Mouse (Mus musculus): ENCODE results near the gene Lias. TPM values are rescaled to one million over a fixed set of nuclear protein-coding genes. Genes with fewer than 3 reads are reported as not detected.

The Lias gene
- polyA plus RNA-seq, 1 experiment, result 6.4 TPM

- H3K4me3 ChIP-seq (ENCODE audit: extremely low read depth, insufficient read depth, insufficient read length), result peak within 1 kb of the TSS; percentile 99
- H3K36me3 ChIP-seq (ENCODE audit: control insufficient read depth, insufficient read depth, low read length), result no peaks in the 10 kb centered on the region
- under 1% methylated on average over 50 of the region's 51 CpGs for WGBS
- H3K27ac ChIP-seq (ENCODE audit: insufficient read depth, low read length), result peak within 1 kb of the TSS; percentile 81
- peak; percentile 86 to 96 for DNase-seq (ENCODE audit: low read depth in 1 of 2, low spot score in 2 of 2)
- H3K4me1 ChIP-seq (ENCODE audit: control insufficient read depth, insufficient read depth, insufficient read length), result peaks cover 2% of the 10 kb centered on the region; the same call in 1 of the 2 replicates
- H3K27me3 ChIP-seq (ENCODE audit: control insufficient read depth, insufficient read depth, low read length), result no peaks in the 10 kb centered on the region
- TF ChIP-seq POLR2A (IDR thresholded peaks at IDR 0.05; ENCODE audit: low read depth, low read length) (peak; percentile 90), CTCF (IDR thresholded peaks at IDR 0.05; ENCODE audit: extremely low read depth, insufficient read depth, insufficient read length, insufficient replicate concordance) (0 out of 2 replicates have a peak, but pooled peaks have one; percentile 3)
Observed at GRCm38 (mm10) chr5:65435806-65436561, 44.7 kb downstream of the Lias start, which contains the start of gene Ugdh. Gene Ugdh (minus strand): TSS chr5:65435949.

- no peak for DNase-seq (ENCODE audit: low read depth in 1 of 2, low spot score in 2 of 2)
- H3K36me3 ChIP-seq (ENCODE audit: control insufficient read depth, insufficient read depth, low read length), result no peaks in the 10 kb centered on the region; the same call in 1 of the 2 replicates
- no peaks in the 10 kb centered on the region for H3K27me3 ChIP-seq (ENCODE audit: control insufficient read depth, insufficient read depth, low read length)
- no peak for TF ChIP-seq POLR2A (IDR thresholded peaks at IDR 0.05; ENCODE audit: low read depth, low read length)
- TF ChIP-seq CTCF (IDR thresholded peaks at IDR 0.05; ENCODE audit: extremely low read depth, insufficient read depth, insufficient read length, insufficient replicate concordance), result no peak
- H3K27ac ChIP-seq (ENCODE audit: insufficient read depth, low read length), result no peak overlapping the region
- peaks cover 2% of the 10 kb centered on the region; the same call in 1 of the 2 replicates for H3K4me1 ChIP-seq (ENCODE audit: control insufficient read depth, insufficient read depth, insufficient read length)
- H3K4me3 ChIP-seq (ENCODE audit: extremely low read depth, insufficient read depth, insufficient read length), result no peak overlapping the region
Observed at GRCm38 (mm10) chr5:65438041-65438440, 46.7 kb downstream of the Lias start.

- TF ChIP-seq CTCF (IDR thresholded peaks at IDR 0.05; ENCODE audit: extremely low read depth, insufficient read depth, insufficient read length, insufficient replicate concordance) (no peak), POLR2A (IDR thresholded peaks at IDR 0.05; ENCODE audit: low read depth, low read length) (no peak)
- H3K27me3 ChIP-seq (ENCODE audit: control insufficient read depth, insufficient read depth, low read length), result no peaks in the 10 kb centered on the region
- WGBS, result 71% methylated on average over 2 of the region's 6 CpGs
- H3K27ac ChIP-seq (ENCODE audit: insufficient read depth, low read length), result no peak overlapping the region
- no peak for DNase-seq (ENCODE audit: low read depth in 1 of 2, low spot score in 2 of 2)
- H3K36me3 ChIP-seq (ENCODE audit: control insufficient read depth, insufficient read depth, low read length), result peaks cover 18% of the 10 kb centered on the region
- H3K4me1 ChIP-seq (ENCODE audit: control insufficient read depth, insufficient read depth, insufficient read length), result no peaks in the 10 kb centered on the region
- H3K4me3 ChIP-seq (ENCODE audit: extremely low read depth, insufficient read depth, insufficient read length), result no peak overlapping the region
Observed at GRCm38 (mm10) chr5:65444981-65445380, 53.7 kb downstream of the Lias start.

- H3K27me3 ChIP-seq (ENCODE audit: control insufficient read depth, insufficient read depth, low read length), result no peaks in the 10 kb centered on the region
- H3K4me3 ChIP-seq (ENCODE audit: extremely low read depth, insufficient read depth, insufficient read length), result no peak overlapping the region
- WGBS, result 92% methylated on average over 2 of the region's 2 CpGs
- peaks cover 22% of the 10 kb centered on the region for H3K36me3 ChIP-seq (ENCODE audit: control insufficient read depth, insufficient read depth, low read length)
- no peaks in the 10 kb centered on the region for H3K4me1 ChIP-seq (ENCODE audit: control insufficient read depth, insufficient read depth, insufficient read length)
- no peak for DNase-seq (ENCODE audit: low read depth in 1 of 2, low spot score in 2 of 2)
- TF ChIP-seq POLR2A (IDR thresholded peaks at IDR 0.05; ENCODE audit: low read depth, low read length) (no peak), CTCF (IDR thresholded peaks at IDR 0.05; ENCODE audit: extremely low read depth, insufficient read depth, insufficient read length, insufficient replicate concordance) (no peak)
- no peak overlapping the region for H3K27ac ChIP-seq (ENCODE audit: insufficient read depth, low read length)
Observed at GRCm38 (mm10) chr5:65446756-65447155, 55.5 kb downstream of the Lias start.

GRCm38 (mm10) chr5:65447826-65448225 lies 56.5 kb downstream of the Lias start:
- Histone ChIP-seq H3K27ac (ENCODE audit: insufficient read depth, low read length) (no peak overlapping the region), H3K4me1 (ENCODE audit: control insufficient read depth, insufficient read depth, insufficient read length) (no peaks in the 10 kb centered on the region), H3K4me3 (ENCODE audit: extremely low read depth, insufficient read depth, insufficient read length) (no peak overlapping the region), H3K36me3 (ENCODE audit: control insufficient read depth, insufficient read depth, low read length) (peaks cover 25% of the 10 kb centered on the region), H3K27me3 (ENCODE audit: control insufficient read depth, insufficient read depth, low read length) (no peaks in the 10 kb centered on the region)
- WGBS, result 89% methylated on average over 2 of the region's 2 CpGs
- no peak for DNase-seq (ENCODE audit: low read depth in 1 of 2, low spot score in 2 of 2)
- TF ChIP-seq POLR2A (IDR thresholded peaks at IDR 0.05; ENCODE audit: low read depth, low read length), result no peak
- no peak for TF ChIP-seq CTCF (IDR thresholded peaks at IDR 0.05; ENCODE audit: extremely low read depth, insufficient read depth, insufficient read length, insufficient replicate concordance)

GRCm38 (mm10) chr5:65448941-65449340 lies 57.6 kb downstream of the Lias start:
- peaks cover 26% of the 10 kb centered on the region for H3K36me3 ChIP-seq (ENCODE audit: control insufficient read depth, insufficient read depth, low read length)
- no peak overlapping the region for H3K4me3 ChIP-seq (ENCODE audit: extremely low read depth, insufficient read depth, insufficient read length)
- H3K27me3 ChIP-seq (ENCODE audit: control insufficient read depth, insufficient read depth, low read length), result no peaks in the 10 kb centered on the region
- H3K27ac ChIP-seq (ENCODE audit: insufficient read depth, low read length), result no peak overlapping the region
- H3K4me1 ChIP-seq (ENCODE audit: control insufficient read depth, insufficient read depth, insufficient read length), result no peaks in the 10 kb centered on the region
- no peak for DNase-seq (ENCODE audit: low read depth in 1 of 2, low spot score in 2 of 2)
- TF ChIP-seq POLR2A (IDR thresholded peaks at IDR 0.05; ENCODE audit: low read depth, low read length) (no peak), CTCF (IDR thresholded peaks at IDR 0.05; ENCODE audit: extremely low read depth, insufficient read depth, insufficient read length, insufficient replicate concordance) (no peak)
- WGBS, result 92% methylated on average over 4 of the region's 4 CpGs

- DNase-seq (ENCODE audit: low read depth in 1 of 2, low spot score in 2 of 2), result no peak
- Histone ChIP-seq H3K4me3 (ENCODE audit: extremely low read depth, insufficient read depth, insufficient read length) (no peak overlapping the region), H3K36me3 (ENCODE audit: control insufficient read depth, insufficient read depth, low read length) (peaks cover 23% of the 10 kb centered on the region), H3K4me1 (ENCODE audit: control insufficient read depth, insufficient read depth, insufficient read length) (no peaks in the 10 kb centered on the region), H3K27me3 (ENCODE audit: control insufficient read depth, insufficient read depth, low read length) (no peaks in the 10 kb centered on the region), H3K27ac (ENCODE audit: insufficient read depth, low read length) (no peak overlapping the region)
- no peak for TF ChIP-seq POLR2A (IDR thresholded peaks at IDR 0.05; ENCODE audit: low read depth, low read length)
- no peak for TF ChIP-seq CTCF (IDR thresholded peaks at IDR 0.05; ENCODE audit: extremely low read depth, insufficient read depth, insufficient read length, insufficient replicate concordance)
- 80% methylated on average over 5 of the region's 5 CpGs for WGBS
Observed at GRCm38 (mm10) chr5:65454771-65455170, 63.5 kb downstream of the Lias start.
